ENCODE assay signal across 13 mouse cellular contexts in genomic region chr5:21136575-21136974, GRCm38 (mm10). TPM values are rescaled to one million over a fixed set of nuclear protein-coding genes. Genes with fewer than 3 reads are reported as not detected.
A peak's percentile ranks its signal among the peaks of the same experiment; 100 is the strongest.
DNase-seq lines count a peak whose midpoint lies in the region; ATAC-seq lines count a peak whose summit lies in the region.
"Had no signal": no experiment of that assay in that cellular context is flagged by ENCODE, and none has a peak within 500 bp of the region (broad histone marks: within the 10 kb centered on the region; RNA-seq: fewer than 3 reads in every experiment).

No protein-coding gene starts in this region.

- ATAC-seq in heart, embryonic 13.5 days (ENCODE audit: extremely low read depth, insufficient number of reproducible peaks, low FRiP score, low TSS enrichment): no peak
- ATAC-seq in midbrain, embryonic 14.5 days (ENCODE audit: low FRiP score, low TSS enrichment): no peak
- no peak for ATAC-seq in midbrain, embryonic 11.5 days (ENCODE audit: low FRiP score)
- ATAC-seq in embryonic facial prominence, embryonic 14.5 days (ENCODE audit: low read depth): no peak
- ATAC-seq in inflammation-experienced regulatory T-cells, adult 6 months: no peak
- ATAC-seq: intestine, embryonic 15.5 days had no signal

- DNase-seq in heart, postnatal 25 days (ENCODE audit: low spot score): no peak
- peak; percentile 26 for DNase-seq in midbrain, embryonic 14.5 days
- no peak for DNase-seq in midbrain, embryonic 11.5 days (ENCODE audit: low spot score, missing footprints)
- DNase-seq in embryonic facial prominence, embryonic 14.5 days (ENCODE audit: low spot score): peak; percentile 34
- DNase-seq in adipocyte (ENCODE audit: low spot score): no peak
- DNase-seq: cerebellum, postnatal 25 days; heart, adult 18-20 months; kidney, postnatal 10 days; layer of hippocampus, adult 9-11 months had no signal

- 44% methylated on average over 5 of the region's 5 CpGs for WGBS in heart, embryonic 13.5 days
- 86% methylated on average over 5 of the region's 5 CpGs for WGBS in midbrain, embryonic 14.5 days
- WGBS in midbrain, embryonic 11.5 days: 85% methylated on average over 5 of the region's 5 CpGs
- 49% methylated on average over 5 of the region's 5 CpGs for WGBS in embryonic facial prominence, embryonic 14.5 days

- no peaks in the 10 kb centered on the region for H3K9me3 ChIP-seq in heart, embryonic 13.5 days
- no peaks in the 10 kb centered on the region for H3K9me3 ChIP-seq in midbrain, embryonic 14.5 days (ENCODE audit: control insufficient read depth, low read length)
- no peaks in the 10 kb centered on the region for H3K9me3 ChIP-seq in midbrain, embryonic 11.5 days (ENCODE audit: control insufficient read depth, low read length)
- no peaks in the 10 kb centered on the region for H3K9me3 ChIP-seq in embryonic facial prominence, embryonic 14.5 days (ENCODE audit: control insufficient read depth, low read length)
- H3K9me3 ChIP-seq: intestine, embryonic 15.5 days; liver, embryonic 15.5 days had no signal

- H3K4me2 ChIP-seq in heart, embryonic 13.5 days: no peak overlapping the region
- H3K4me2 ChIP-seq in midbrain, embryonic 14.5 days (ENCODE audit: low read length): no peak overlapping the region
- no peak overlapping the region for H3K4me2 ChIP-seq in midbrain, embryonic 11.5 days
- H3K4me2 ChIP-seq in embryonic facial prominence, embryonic 14.5 days (ENCODE audit: low read depth, low read length): no peak overlapping the region
- H3K4me2 ChIP-seq: intestine, embryonic 15.5 days; liver, embryonic 15.5 days had no signal

- intact Hi-C loops in heart, postnatal 25 days (cut with DNase I): no loop called here

- H3K27ac ChIP-seq in heart, embryonic 13.5 days (replicated peaks): peak overlapping the region; percentile 26; the same call in 1 of the 2 replicates
- H3K27ac ChIP-seq in midbrain, embryonic 14.5 days (replicated peaks; ENCODE audit: low read depth, low read length): no peak overlapping the region
- no peak overlapping the region for H3K27ac ChIP-seq in midbrain, embryonic 11.5 days (ENCODE audit: low read depth, low read length)
- H3K27ac ChIP-seq in embryonic facial prominence, embryonic 14.5 days (replicated peaks; ENCODE audit: low read depth, low read length): no peak overlapping the region
- H3K27ac ChIP-seq: intestine, embryonic 15.5 days; liver, embryonic 15.5 days had no signal

- H3K4me1 ChIP-seq in heart, embryonic 13.5 days: peaks cover 36% of the 10 kb centered on the region
- no peaks in the 10 kb centered on the region for H3K4me1 ChIP-seq in midbrain, embryonic 14.5 days (ENCODE audit: control insufficient read depth, insufficient read depth, low read length)
- H3K4me1 ChIP-seq in midbrain, embryonic 11.5 days (ENCODE audit: control insufficient read depth, insufficient read depth, low read length): no peaks in the 10 kb centered on the region
- H3K4me1 ChIP-seq in embryonic facial prominence, embryonic 14.5 days (ENCODE audit: control insufficient read depth, insufficient read depth, low read length): peaks cover 8% of the 10 kb centered on the region; the same call in 1 of the 2 replicates
- H3K4me1 ChIP-seq: intestine, embryonic 15.5 days had no signal

- no peaks in the 10 kb centered on the region for H3K27me3 ChIP-seq in heart, embryonic 13.5 days (replicated peaks)
- no peaks in the 10 kb centered on the region for H3K27me3 ChIP-seq in midbrain, embryonic 14.5 days (ENCODE audit: control insufficient read depth, insufficient read depth, low read length)
- H3K27me3 ChIP-seq in midbrain, embryonic 11.5 days (ENCODE audit: control insufficient read depth, insufficient read depth, low read length): no peaks in the 10 kb centered on the region
- no peaks in the 10 kb centered on the region for H3K27me3 ChIP-seq in embryonic facial prominence, embryonic 14.5 days (replicated peaks; ENCODE audit: control insufficient read depth, insufficient read depth, low read length)
- H3K27me3 ChIP-seq: intestine, embryonic 15.5 days; liver, embryonic 15.5 days had no signal

- H3K9ac ChIP-seq in heart, embryonic 13.5 days: no peak overlapping the region
- H3K9ac ChIP-seq in midbrain, embryonic 14.5 days (replicated peaks; ENCODE audit: low read length): no peak overlapping the region
- H3K9ac ChIP-seq in midbrain, embryonic 11.5 days (ENCODE audit: low read length): no peak overlapping the region
- no peak overlapping the region for H3K9ac ChIP-seq in embryonic facial prominence, embryonic 14.5 days (ENCODE audit: low read depth, low read length)
- H3K9ac ChIP-seq: intestine, embryonic 15.5 days; liver, embryonic 15.5 days had no signal

- H3K36me3 ChIP-seq in heart, embryonic 13.5 days: no peaks in the 10 kb centered on the region
- H3K36me3 ChIP-seq in midbrain, embryonic 14.5 days (ENCODE audit: control insufficient read depth, insufficient read depth, low read length): no peaks in the 10 kb centered on the region
- no peaks in the 10 kb centered on the region for H3K36me3 ChIP-seq in midbrain, embryonic 11.5 days (ENCODE audit: control insufficient read depth, insufficient read depth, low read length)
- H3K36me3 ChIP-seq in embryonic facial prominence, embryonic 14.5 days (ENCODE audit: control insufficient read depth, insufficient read depth, low read length): no peaks in the 10 kb centered on the region
- H3K36me3 ChIP-seq: intestine, embryonic 15.5 days; liver, embryonic 15.5 days had no signal

- H3K4me3 ChIP-seq in heart, embryonic 13.5 days: no peak overlapping the region
- H3K4me3 ChIP-seq in midbrain, embryonic 14.5 days (replicated peaks; ENCODE audit: low read depth, low read length): no peak overlapping the region
- H3K4me3 ChIP-seq in midbrain, embryonic 11.5 days (ENCODE audit: low read depth, low read length): no peak overlapping the region
- H3K4me3 ChIP-seq in embryonic facial prominence, embryonic 14.5 days (ENCODE audit: low read depth, low read length): no peak overlapping the region
- H3K4me3 ChIP-seq: intestine, embryonic 15.5 days; liver, embryonic 15.5 days had no signal

RNA-seq across cellular contexts. Expression of gene Gsap, which starts 49.5 kb away (rescaled TPM):
- 0.55 and 1.3 TPM in 2 replicates for polyA plus RNA-seq in heart, embryonic 13.5 days (2015; fragmentation: Nextera tagmentation; extraction: Ambion mirVana)
- total RNA-seq in heart, postnatal 25 days (2021): 1 to 10 TPM; 3.9 to 4.3 TPM
- polyA plus RNA-seq in midbrain, embryonic 14.5 days (2014; fragmentation: Nextera tagmentation; extraction: Ambion mirVana): 9.1 and 9.2 TPM in 2 replicates
- 2.4 TPM in 2 replicates for polyA plus RNA-seq in midbrain, embryonic 11.5 days (2014; fragmentation: Nextera tagmentation; extraction: Ambion mirVana)
- 3.6 and 4.2 TPM in 2 replicates for polyA plus RNA-seq in embryonic facial prominence, embryonic 14.5 days (2014; fragmentation: Nextera tagmentation; extraction: Ambion mirVana)
- 10 to 100 TPM; 44.6 to 55.1 (median 52.6) TPM for polyA plus RNA-seq in inflammation-experienced regulatory T-cells, adult 6 months (2017; shearing (Covaris generic))

Comparison
In these comparisons a context has a peak if more than half of its experiments do, and no peak if none do; other contexts are left out.
1. DNase-seq: peak in midbrain, embryonic 14.5 days (single experiment) and embryonic facial prominence, embryonic 14.5 days (single experiment); none in heart, postnatal 25 days (single experiment), midbrain, embryonic 11.5 days (single experiment) and adipocyte (single experiment).